Mouse (Mus musculus) thymus, adult 2 months (tissue): ENCODE measurements around the gene Dnmt3a.

ENCODE experiments used
- CTCF ChIP-seq: fragments of 200-500 bp; IDR thresholded peaks from 2 replicates; pipeline ENCODE4 v1.5.1; 2012; ENCODE audit warnings: mild to moderate bottlenecking, control low read depth, low read length, moderate library complexity, borderline replicate concordance; ENCODE audit not compliant: control insufficient read depth, poor library complexity, insufficient read depth; ENCODE audit errors: extremely low read depth
- POLR2A ChIP-seq: fragments of 200-500 bp; IDR thresholded peaks from 2 replicates; pipeline ENCODE4 v1.6.1; 2012; ENCODE audit warnings: mild to moderate bottlenecking, low read length, control low read depth, moderate library complexity; ENCODE audit not compliant: control insufficient read depth, poor library complexity, insufficient read depth; ENCODE audit errors: extremely low read depth

DNA sequence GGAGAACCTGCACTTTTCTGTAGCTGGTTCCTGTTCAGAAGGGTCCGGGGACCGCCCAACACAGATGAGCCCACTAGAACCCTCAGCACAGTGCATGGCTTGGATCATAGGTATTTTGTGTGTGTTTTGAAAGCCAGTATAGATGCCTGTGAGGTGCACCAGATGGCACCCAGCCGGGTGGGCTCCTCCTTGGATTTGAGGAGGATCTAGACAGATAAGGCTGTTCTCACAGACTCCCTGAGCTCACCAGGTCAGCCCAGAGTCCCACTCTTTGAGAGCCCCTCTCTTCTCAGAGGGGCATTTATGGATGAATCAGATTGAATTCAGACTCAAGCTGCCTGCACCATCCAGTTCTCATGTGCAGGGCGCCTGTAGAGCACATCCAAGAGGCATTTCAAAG is 101.2 kb downstream of the Dnmt3a start:
- TF ChIP-seq POLR2A (no peak), CTCF (no peak)
